In the genomic region with DNA sequence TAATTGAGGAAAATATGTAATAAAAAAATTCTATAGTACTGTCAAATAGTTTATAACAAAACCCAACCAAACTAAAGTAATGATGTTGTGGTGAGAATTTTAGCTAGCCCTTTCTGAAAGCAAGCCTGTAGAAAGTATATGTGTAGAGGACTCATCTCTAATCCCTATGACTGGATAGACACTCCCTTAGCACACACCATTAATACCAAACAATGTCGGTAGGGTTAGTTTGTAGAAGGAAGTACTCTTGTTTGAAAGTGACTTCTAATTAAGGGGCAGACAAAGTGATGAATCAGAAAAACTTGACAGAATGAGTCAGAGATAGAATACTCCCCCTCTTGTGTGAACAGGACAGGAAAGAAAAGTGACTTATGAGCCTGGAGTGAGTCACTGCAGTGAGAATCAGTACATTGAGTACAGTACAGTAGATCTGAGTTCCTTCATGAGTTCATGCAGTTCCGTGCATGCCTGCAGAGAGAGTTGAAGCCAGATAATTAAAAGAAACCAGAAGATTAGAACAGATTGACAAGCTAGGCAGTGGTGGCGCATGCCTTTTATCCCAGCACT, we compare ENCODE assay signal across 31 mouse cellular contexts.
A peak's percentile ranks its signal among the peaks of the same experiment; 100 is the strongest.
DNase-seq lines count a peak whose midpoint lies in the region; ATAC-seq and TF ChIP-seq lines count a peak whose summit lies in the region.
"Had no signal": no experiment of that assay in that cellular context is flagged by ENCODE, and none has a peak within 500 bp of the region (broad histone marks: within the 10 kb centered on the region; RNA-seq: fewer than 3 reads in every experiment).

No protein-coding gene starts in this region.

- ATAC-seq in kidney, postnatal 0 days (replicated peaks; ENCODE audit: low FRiP score, low read depth): no peak
- ATAC-seq in kidney, embryonic 14.5 days (ENCODE audit: low FRiP score, low TSS enrichment): no peak
- ATAC-seq in stomach, embryonic 14.5 days (ENCODE audit: insufficient number of reproducible peaks, insufficient read depth, low FRiP score, low read depth): peak; percentile 71; the same call in 1 of the 2 replicates
- no peak for ATAC-seq in forebrain, embryonic 11.5 days (replicated peaks; ENCODE audit: low FRiP score)
- ATAC-seq: forebrain, embryonic 13.5 days; inflammation-experienced regulatory T-cells, adult 6 months; midbrain, embryonic 15.5 days had no signal

- no peak overlapping the region for H3K27ac ChIP-seq in kidney, postnatal 0 days
- no peak overlapping the region for H3K27ac ChIP-seq in kidney, embryonic 14.5 days (ENCODE audit: low read depth, low read length)
- no peak overlapping the region for H3K27ac ChIP-seq in stomach, embryonic 14.5 days (ENCODE audit: low read length)
- H3K27ac ChIP-seq in forebrain, embryonic 11.5 days (ENCODE audit: low read depth, low read length): no peak overlapping the region
- H3K27ac ChIP-seq in embryonic facial prominence, embryonic 10.5 days (replicated peaks): no peak overlapping the region
- H3K27ac ChIP-seq: embryonic facial prominence, embryonic 15.5 days; forebrain, embryonic 13.5 days; heart, embryonic 13.5 days; hindbrain, embryonic 10.5 days; hindbrain, embryonic 15.5 days; kidney, embryonic 15.5 days; layer of hippocampus, adult 2 months; liver, embryonic 14.5 days; midbrain, embryonic 15.5 days; neural tube, embryonic 12.5 days; stomach, embryonic 15.5 days had no signal

- peak; percentile 1 for DNase-seq in kidney, postnatal 0 days (ENCODE audit: low spot score)
- peak; percentile 79 for DNase-seq in 3T3-L1 (ENCODE audit: low read depth, low spot score)
- peak; percentile 66 for DNase-seq in Muller cell, postnatal 12 days (ENCODE audit: inconsistent ontology term)
- DNase-seq in ovary, adult 18-20 months (ENCODE audit: low spot score): no peak
- no peak for DNase-seq in forebrain, embryonic 11.5 days (ENCODE audit: low spot score)
- DNase-seq in embryonic facial prominence, embryonic 10.5 days (ENCODE audit: low spot score): no peak
- DNase-seq: adrenal gland, postnatal 14 days; cerebellum, adult 11-12 months; cerebellum, adult 9-11 months; gastrocnemius, postnatal 10 days; heart, postnatal 10 days; kidney, adult 11 months; kidney, postnatal 36 days; liver; lung, adult 2 months; lung, postnatal 14 days; thymus, adult 2 months had no signal

- no peak for TF ChIP-seq CTCF in kidney, postnatal 0 days (IDR thresholded peaks at IDR 0.05; ENCODE audit: low read depth)

- no peak overlapping the region for H3K4me2 ChIP-seq in kidney, postnatal 0 days (ENCODE audit: low read length)
- no peak overlapping the region for H3K4me2 ChIP-seq in kidney, embryonic 14.5 days (replicated peaks; ENCODE audit: low read depth, low read length)
- no peak overlapping the region for H3K4me2 ChIP-seq in stomach, embryonic 14.5 days (replicated peaks; ENCODE audit: low read depth, low read length)
- H3K4me2 ChIP-seq in forebrain, embryonic 11.5 days (ENCODE audit: low read depth, low read length, severe bottlenecking): no peak overlapping the region
- H3K4me2 ChIP-seq: embryonic facial prominence, embryonic 15.5 days; forebrain, embryonic 13.5 days; heart, embryonic 13.5 days; hindbrain, embryonic 15.5 days; kidney, embryonic 15.5 days; midbrain, embryonic 15.5 days; neural tube, embryonic 12.5 days; stomach, embryonic 15.5 days had no signal

- H3K9ac ChIP-seq in kidney, postnatal 0 days (ENCODE audit: low read depth, low read length): no peak overlapping the region
- no peak overlapping the region for H3K9ac ChIP-seq in kidney, embryonic 14.5 days (ENCODE audit: low read depth, low read length)
- no peak overlapping the region for H3K9ac ChIP-seq in stomach, embryonic 14.5 days (replicated peaks; ENCODE audit: low read depth, low read length)
- no peak overlapping the region for H3K9ac ChIP-seq in forebrain, embryonic 11.5 days (ENCODE audit: low read length)
- H3K9ac ChIP-seq: embryonic facial prominence, embryonic 15.5 days; forebrain, embryonic 13.5 days; heart, embryonic 13.5 days; hindbrain, embryonic 15.5 days; kidney, embryonic 15.5 days; liver, embryonic 14.5 days; midbrain, embryonic 15.5 days; neural tube, embryonic 12.5 days; stomach, embryonic 15.5 days had no signal

- H3K4me1 ChIP-seq in kidney, postnatal 0 days (replicated peaks; ENCODE audit: insufficient read depth, low read length): no peaks in the 10 kb centered on the region
- no peaks in the 10 kb centered on the region for H3K4me1 ChIP-seq in kidney, embryonic 14.5 days (ENCODE audit: control insufficient read depth, insufficient read depth, low read length)
- no peaks in the 10 kb centered on the region for H3K4me1 ChIP-seq in stomach, embryonic 14.5 days (ENCODE audit: control insufficient read depth, insufficient read depth, low read length)
- no peaks in the 10 kb centered on the region for H3K4me1 ChIP-seq in forebrain, embryonic 11.5 days (replicated peaks; ENCODE audit: control insufficient read depth, insufficient read depth, low read length)
- H3K4me1 ChIP-seq in embryonic facial prominence, embryonic 10.5 days: no peaks in the 10 kb centered on the region
- H3K4me1 ChIP-seq: embryonic facial prominence, embryonic 15.5 days; forebrain, embryonic 13.5 days; heart, embryonic 13.5 days; hindbrain, embryonic 10.5 days; hindbrain, embryonic 15.5 days; kidney, embryonic 15.5 days; midbrain, embryonic 15.5 days; neural tube, embryonic 12.5 days; stomach, embryonic 15.5 days had no signal

- H3K9me3 ChIP-seq in kidney, postnatal 0 days (replicated peaks; ENCODE audit: low read length): no peaks in the 10 kb centered on the region
- H3K9me3 ChIP-seq in kidney, embryonic 14.5 days (ENCODE audit: control insufficient read depth, low read length): no peaks in the 10 kb centered on the region
- H3K9me3 ChIP-seq in stomach, embryonic 14.5 days (ENCODE audit: control insufficient read depth, low read depth, low read length): no peaks in the 10 kb centered on the region
- no peaks in the 10 kb centered on the region for H3K9me3 ChIP-seq in forebrain, embryonic 11.5 days (ENCODE audit: control insufficient read depth, low read length)
- H3K9me3 ChIP-seq in embryonic facial prominence, embryonic 10.5 days: no peaks in the 10 kb centered on the region
- H3K9me3 ChIP-seq: embryonic facial prominence, embryonic 15.5 days; forebrain, embryonic 13.5 days; heart, embryonic 13.5 days; hindbrain, embryonic 10.5 days; hindbrain, embryonic 15.5 days; kidney, embryonic 15.5 days; midbrain, embryonic 15.5 days; neural tube, embryonic 12.5 days; stomach, embryonic 15.5 days had no signal

- H3K36me3 ChIP-seq in kidney, postnatal 0 days (ENCODE audit: insufficient read depth, low read length): no peaks in the 10 kb centered on the region
- no peaks in the 10 kb centered on the region for H3K36me3 ChIP-seq in kidney, embryonic 14.5 days (ENCODE audit: control insufficient read depth, insufficient read depth, low read length)
- H3K36me3 ChIP-seq in stomach, embryonic 14.5 days (ENCODE audit: control insufficient read depth, insufficient read depth, low read length): no peaks in the 10 kb centered on the region
- no peaks in the 10 kb centered on the region for H3K36me3 ChIP-seq in forebrain, embryonic 11.5 days (ENCODE audit: control insufficient read depth, insufficient read depth, low read length)
- H3K36me3 ChIP-seq in embryonic facial prominence, embryonic 10.5 days (replicated peaks): no peaks in the 10 kb centered on the region
- H3K36me3 ChIP-seq: embryonic facial prominence, embryonic 15.5 days; heart, embryonic 13.5 days; hindbrain, embryonic 10.5 days; hindbrain, embryonic 15.5 days; kidney, embryonic 15.5 days; midbrain, embryonic 15.5 days; neural tube, embryonic 12.5 days; stomach, embryonic 15.5 days had no signal

- no peak overlapping the region for H3K4me3 ChIP-seq in kidney, postnatal 0 days (replicated peaks; ENCODE audit: low read depth, low read length)
- H3K4me3 ChIP-seq in kidney, embryonic 14.5 days (ENCODE audit: low read length): no peak overlapping the region
- no peak overlapping the region for H3K4me3 ChIP-seq in stomach, embryonic 14.5 days (ENCODE audit: low read depth, low read length)
- no peak overlapping the region for H3K4me3 ChIP-seq in forebrain, embryonic 11.5 days (ENCODE audit: low read depth, low read length)
- H3K4me3 ChIP-seq in embryonic facial prominence, embryonic 10.5 days: no peak overlapping the region
- H3K4me3 ChIP-seq: embryonic facial prominence, embryonic 15.5 days; forebrain, embryonic 13.5 days; heart, embryonic 13.5 days; hindbrain, embryonic 10.5 days; hindbrain, embryonic 15.5 days; kidney, embryonic 15.5 days; layer of hippocampus, adult 2 months; midbrain, embryonic 15.5 days; neural tube, embryonic 12.5 days; stomach, embryonic 15.5 days had no signal

- WGBS in kidney, postnatal 0 days: 64% methylated on average over 3 of the region's 3 CpGs
- WGBS in kidney, embryonic 14.5 days: 74% methylated on average over 3 of the region's 3 CpGs
- 67% methylated on average over 3 of the region's 3 CpGs for WGBS in stomach, embryonic 14.5 days
- 90% methylated on average over 3 of the region's 3 CpGs for WGBS in forebrain, embryonic 11.5 days
- WGBS in embryonic facial prominence, embryonic 10.5 days: 92% methylated on average over 3 of the region's 3 CpGs

- H3K27me3 ChIP-seq in kidney, postnatal 0 days (ENCODE audit: insufficient read depth, low read length): no peaks in the 10 kb centered on the region
- H3K27me3 ChIP-seq in kidney, embryonic 14.5 days (ENCODE audit: control insufficient read depth, insufficient read depth, low read length): no peaks in the 10 kb centered on the region
- H3K27me3 ChIP-seq in stomach, embryonic 14.5 days (ENCODE audit: control insufficient read depth, insufficient read depth, low read length): no peaks in the 10 kb centered on the region
- H3K27me3 ChIP-seq in forebrain, embryonic 11.5 days (ENCODE audit: control insufficient read depth, insufficient read depth, low read length): no peaks in the 10 kb centered on the region
- H3K27me3 ChIP-seq in embryonic facial prominence, embryonic 10.5 days (replicated peaks; ENCODE audit: low read depth, poor library complexity, severe bottlenecking): no peaks in the 10 kb centered on the region
- H3K27me3 ChIP-seq: embryonic facial prominence, embryonic 15.5 days; forebrain, embryonic 13.5 days; heart, embryonic 13.5 days; hindbrain, embryonic 15.5 days; kidney, embryonic 15.5 days; midbrain, embryonic 15.5 days; neural tube, embryonic 12.5 days; stomach, embryonic 15.5 days had no signal

Comparison
In these comparisons a context has a peak if more than half of its experiments do, and no peak if none do; other contexts are left out.
1. DNase-seq: peak in kidney, postnatal 0 days (single experiment), 3T3-L1 (single experiment) and Muller cell, postnatal 12 days (single experiment); none in ovary, adult 18-20 months (single experiment), forebrain, embryonic 11.5 days (single experiment) and embryonic facial prominence, embryonic 10.5 days (single experiment).